ENCODE assay signal across 8 mouse cellular contexts in the genomic region with DNA sequence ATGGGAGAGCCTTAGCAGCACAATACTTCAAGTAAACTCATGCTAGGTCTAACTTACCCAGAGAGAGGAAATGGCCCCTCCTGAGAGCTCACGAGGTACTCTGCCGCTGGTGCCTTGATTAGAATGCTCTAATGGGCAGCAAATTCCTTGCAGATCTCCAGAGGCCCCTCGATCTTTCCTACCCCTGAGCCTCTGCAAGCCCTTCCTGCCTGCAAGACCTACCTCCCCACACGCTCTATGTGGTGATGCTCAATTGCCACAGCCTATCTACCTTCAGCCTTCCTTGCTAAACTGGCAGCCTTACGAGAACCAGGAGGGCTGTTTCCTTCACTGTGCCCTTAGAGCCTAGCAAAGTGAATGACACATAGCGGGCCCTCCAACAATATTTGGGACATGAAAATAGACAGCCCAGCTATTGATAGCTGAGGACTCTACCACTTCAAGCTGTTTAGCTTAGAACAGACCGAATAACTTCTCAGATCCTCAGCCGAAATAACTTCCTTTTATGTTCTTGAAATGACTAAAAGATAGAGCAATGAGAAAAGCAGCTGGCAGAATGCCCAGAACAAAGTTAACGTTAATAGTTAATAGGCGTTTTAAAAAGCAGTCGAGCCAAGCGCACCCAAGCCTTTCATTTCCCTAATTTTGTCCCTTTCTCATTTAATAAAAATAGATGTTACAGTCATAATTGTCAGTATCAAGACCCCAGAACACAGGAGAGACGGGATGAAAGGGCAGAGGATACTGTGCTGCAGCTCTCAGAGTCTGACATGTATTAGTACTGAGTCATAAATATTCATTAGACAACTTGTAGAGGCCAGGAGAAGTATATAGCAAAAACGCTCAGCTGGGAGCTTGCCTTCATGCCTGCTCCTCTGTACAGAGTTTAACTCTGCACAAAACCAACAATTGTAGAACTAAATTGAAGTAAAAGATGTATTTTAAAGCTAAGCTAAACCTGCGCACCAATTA. TPM values are rescaled to one million over a fixed set of nuclear protein-coding genes. Genes with fewer than 3 reads are reported as not detected.
DNase-seq lines count a peak whose midpoint lies in the region; ATAC-seq and TF ChIP-seq lines count a peak whose summit lies in the region.
"Had no signal": no experiment of that assay in that cellular context is flagged by ENCODE, and none has a peak within 500 bp of the region (broad histone marks: within the 10 kb centered on the region; RNA-seq: fewer than 3 reads in every experiment).

No protein-coding gene starts in this region.

- H3K9ac ChIP-seq in midbrain, postnatal 0 days (replicated peaks; ENCODE audit: low read length, poor library complexity, severe bottlenecking): no peak overlapping the region

- no peak for TF ChIP-seq CTCF in brain, embryonic 14.5 days (IDR thresholded peaks at IDR 0.05; ENCODE audit: borderline replicate concordance, extremely low read depth, insufficient read depth, insufficient read length)
- TF ChIP-seq CTCF in kidney, adult 2 months (conservative IDR thresholded peaks at IDR 0.05; ENCODE audit: insufficient read depth, insufficient read length, low read depth, low read length): no peak
- no peak for TF ChIP-seq CTCF in midbrain, postnatal 0 days (IDR thresholded peaks at IDR 0.05)

- 16% methylated on average over 15 of the region's 15 CpGs for WGBS in kidney, adult 2 months
- 32% methylated on average over 15 of the region's 15 CpGs for WGBS in midbrain, postnatal 0 days

- no peaks in the 10 kb centered on the region for H3K36me3 ChIP-seq in kidney, adult 2 months (ENCODE audit: control insufficient read depth, insufficient read depth, low read length)
- H3K36me3 ChIP-seq in midbrain, postnatal 0 days (ENCODE audit: insufficient read depth, low read length): no peaks in the 10 kb centered on the region

- no peaks in the 10 kb centered on the region for H3K27me3 ChIP-seq in kidney, adult 2 months (replicated peaks; ENCODE audit: control insufficient read depth, insufficient read depth, low read length)
- H3K27me3 ChIP-seq in midbrain, postnatal 0 days (ENCODE audit: insufficient read depth, low read length): no peaks in the 10 kb centered on the region

- no peak for TF ChIP-seq POLR2A in brain, embryonic 14.5 days (IDR thresholded peaks at IDR 0.05; ENCODE audit: borderline replicate concordance, extremely low read depth, insufficient read depth, insufficient read length, poor library complexity, severe bottlenecking)
- no peak for TF ChIP-seq POLR2A in kidney, adult 2 months (IDR thresholded peaks at IDR 0.05; ENCODE audit: low read depth, low read length)

- peak; percentile 12 to 25 for DNase-seq in monocyte, adult 2 months (ENCODE audit: low read depth in 1 of 2, low spot score in 2 of 2)
- DNase-seq in brain, embryonic 14.5 days (ENCODE audit: low read depth): peak; percentile 75
- peak; percentile 79 for DNase-seq in kidney, adult 2 months
- DNase-seq in midbrain, postnatal 0 days (ENCODE audit: low spot score): peak; percentile 57
- no peak for DNase-seq in cerebellum, postnatal 25 days
- DNase-seq in urinary bladder, postnatal 4 days (ENCODE audit: low spot score in 2 of 2): no peak

- H3K9me3 ChIP-seq in midbrain, postnatal 0 days (ENCODE audit: low read length): no peaks in the 10 kb centered on the region

- no peak overlapping the region for H3K4me3 ChIP-seq in kidney, adult 2 months (ENCODE audit: insufficient read depth, low read depth, low read length)
- H3K4me3 ChIP-seq in midbrain, postnatal 0 days (ENCODE audit: low read depth, low read length): no peak overlapping the region
- H3K4me3 ChIP-seq: myocyte had no signal

- no peak overlapping the region for H3K4me2 ChIP-seq in midbrain, postnatal 0 days (ENCODE audit: low read depth, low read length, poor library complexity, severe bottlenecking)

- ATAC-seq in monocyte, adult 5-6 weeks (replicated peaks; ENCODE audit: insufficient number of reproducible peaks, low FRiP score, low TSS enrichment, poor library complexity, severe bottlenecking): no peak
- ATAC-seq in midbrain, postnatal 0 days (ENCODE audit: low FRiP score): no peak

- peaks cover 13% of the 10 kb centered on the region; the same call in 1 of the 2 replicates for H3K4me1 ChIP-seq in kidney, adult 2 months (ENCODE audit: control insufficient read depth, insufficient read depth, low read length)
- no peaks in the 10 kb centered on the region for H3K4me1 ChIP-seq in midbrain, postnatal 0 days (ENCODE audit: insufficient read depth, low read length)

- H3K27ac ChIP-seq in kidney, adult 2 months (ENCODE audit: insufficient read depth, low read depth, low read length): no peak overlapping the region
- no peak overlapping the region for H3K27ac ChIP-seq in midbrain, postnatal 0 days (ENCODE audit: low read depth, low read length)

RNA-seq across cellular contexts. Expression of gene Man1a2, which starts 17.9 kb away (rescaled TPM):
- total RNA-seq in monocyte, adult 5-6 weeks (2017): 56.4 to 88.2 TPM (median 78.2 TPM) in 3 replicates
- polyA plus RNA-seq in brain, embryonic 14.5 days (2012; rRNA removed): 13.5 and 20.1 TPM in 2 replicates
- polyA plus RNA-seq in kidney, adult 2 months (2012; rRNA removed): 8.7 and 9.5 TPM in 2 replicates
- 51.5 and 62.7 TPM in 2 replicates for total RNA-seq in midbrain, postnatal 0 days (2014; rRNA removed)
- polyA plus RNA-seq in midbrain, postnatal 0 days (2015; fragmentation: Nextera tagmentation; extraction: Ambion mirVana): 42.6 and 70.7 TPM in 2 replicates

Comparison
In these comparisons a context has a peak if more than half of its experiments do, and no peak if none do; other contexts are left out.
1. DNase-seq: peak in monocyte, adult 2 months (2 of 2), brain, embryonic 14.5 days (single experiment), kidney, adult 2 months (single experiment) and midbrain, postnatal 0 days (single experiment); none in cerebellum, postnatal 25 days (0 of 2) and urinary bladder, postnatal 4 days (0 of 2).